Mouse (Mus musculus): ENCODE data around the gene Ehd1.

Ehd1 gene

DNA sequence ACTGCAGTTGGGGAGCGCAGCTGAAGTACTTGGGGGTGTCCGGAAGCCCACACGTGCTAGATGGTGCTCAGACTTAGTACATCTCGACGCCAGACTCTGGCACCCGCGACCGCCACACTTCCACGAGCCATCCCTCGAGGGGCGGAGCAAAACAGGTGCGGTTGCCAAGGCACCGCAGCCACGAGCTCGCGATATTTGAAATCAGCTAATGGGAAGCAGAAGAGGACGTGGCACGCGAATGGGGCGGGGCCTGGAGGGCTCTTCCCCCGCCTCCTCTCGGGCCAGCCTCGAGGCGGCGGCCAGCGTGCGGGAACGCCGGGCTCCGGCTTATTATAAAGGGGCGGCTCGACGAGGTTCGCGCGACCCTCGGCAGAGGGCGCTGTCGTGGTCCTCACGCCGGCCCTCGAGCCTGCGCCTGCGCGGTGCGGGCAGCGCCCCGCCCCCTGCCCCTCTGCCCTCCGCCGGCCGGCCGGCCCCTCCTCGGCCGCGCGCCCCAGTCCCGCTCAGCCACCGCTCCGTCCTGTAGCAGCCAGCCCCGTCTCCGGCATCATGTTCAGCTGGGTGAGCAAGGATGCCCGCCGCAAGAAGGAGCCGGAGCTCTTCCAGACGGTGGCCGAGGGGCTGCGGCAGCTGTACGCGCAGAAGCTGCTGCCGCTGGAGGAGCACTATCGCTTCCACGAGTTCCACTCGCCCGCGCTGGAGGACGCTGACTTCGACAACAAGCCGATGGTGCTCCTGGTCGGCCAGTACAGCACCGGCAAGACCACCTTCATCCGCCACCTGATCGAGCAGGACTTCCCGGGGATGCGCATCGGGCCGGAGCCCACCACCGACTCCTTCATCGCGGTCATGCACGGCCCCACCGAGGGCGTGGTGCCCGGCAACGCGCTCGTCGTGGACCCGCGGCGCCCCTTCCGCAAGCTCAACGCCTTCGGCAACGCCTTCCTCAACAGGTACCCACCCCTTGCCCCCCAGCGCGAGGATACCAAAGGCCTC is at the start of gene Ehd1:
Ehd1 (plus strand) TSS at position 300 of the 996 bp plus-strand sequence.
- DNase-seq = peak; percentile 90 to 94

DNA sequence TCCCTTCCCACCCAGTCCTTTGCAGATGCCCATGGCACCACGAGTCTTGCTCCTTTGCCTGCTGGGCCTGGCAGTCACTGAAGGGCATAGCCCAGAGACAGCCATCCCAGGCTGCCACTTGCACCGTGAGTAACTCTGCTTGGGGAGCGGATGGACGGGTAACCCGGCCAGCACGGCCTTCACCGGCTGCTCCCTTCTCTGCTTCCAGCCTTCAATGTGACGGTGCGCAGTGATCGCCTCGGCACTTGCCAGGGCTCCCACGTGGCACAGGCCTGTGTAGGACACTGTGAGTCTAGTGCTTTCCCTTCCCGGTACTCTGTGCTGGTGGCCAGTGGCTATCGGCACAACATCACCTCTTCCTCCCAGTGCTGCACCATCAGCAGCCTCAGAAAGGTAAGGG is 49.8 kb upstream of the Ehd1 start:
- DNase-seq = no peak

DNA sequence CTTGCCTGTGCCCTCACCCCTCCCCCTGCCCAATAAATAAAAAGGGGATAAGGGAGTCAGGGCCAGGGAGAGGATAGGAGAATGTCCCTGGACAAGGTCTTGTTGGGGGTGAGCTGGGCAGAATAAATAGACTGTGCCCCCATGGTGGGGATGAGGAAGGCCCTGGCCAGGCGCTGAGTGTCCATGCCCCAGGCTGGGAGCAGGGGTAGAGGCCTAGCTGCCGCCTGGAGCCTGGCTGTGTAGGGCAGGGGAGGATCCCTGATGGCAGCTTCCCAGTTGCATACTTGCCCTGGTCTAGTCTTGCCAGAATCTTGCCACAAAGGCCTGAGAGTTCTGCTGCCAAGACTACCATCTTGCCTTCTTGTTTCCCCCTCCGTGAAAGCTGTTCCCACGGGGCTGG is 48.7 kb upstream of the Ehd1 start:
- no peak for DNase-seq

DNA sequence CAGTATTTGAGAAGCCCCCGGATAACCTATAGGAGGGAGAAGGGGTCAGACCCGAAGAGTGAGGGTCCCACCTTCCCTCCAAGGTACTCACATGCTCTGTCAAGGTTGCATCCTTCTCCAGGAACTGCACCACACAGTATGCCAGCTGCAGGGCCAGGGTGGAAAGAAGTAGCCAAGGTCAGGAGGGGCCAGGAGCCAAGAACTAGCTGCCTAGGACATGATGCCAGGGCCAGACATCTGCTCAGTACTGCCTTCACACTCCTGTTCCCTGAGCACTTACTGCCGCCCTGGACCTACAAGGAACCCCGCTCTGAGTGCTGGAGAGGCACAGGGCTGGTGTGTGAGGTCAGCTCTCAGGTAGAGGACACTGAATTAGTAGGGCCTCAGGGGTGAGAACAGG is 46.1 kb upstream of the Ehd1 start:
- DNase-seq = no peak

DNA sequence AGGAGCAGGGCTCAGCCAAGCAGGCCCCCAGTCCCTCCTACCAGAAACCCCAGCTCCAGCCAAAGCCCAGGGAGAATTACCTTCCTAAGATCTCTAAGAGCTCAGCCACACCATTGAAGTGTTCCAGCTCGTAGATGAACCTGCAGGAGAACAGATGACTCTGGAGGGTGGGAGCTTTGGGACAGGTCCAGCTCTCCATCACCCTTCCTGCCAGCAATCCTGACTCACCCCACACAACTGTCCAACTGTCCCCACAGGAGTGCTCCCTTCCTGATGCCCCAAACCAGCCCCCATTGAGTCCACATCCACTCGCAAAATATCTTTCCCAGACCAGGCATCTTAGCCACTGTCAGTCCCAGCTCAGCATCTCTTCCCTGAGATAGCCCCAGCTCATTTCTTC is 45.5 kb upstream of the Ehd1 start:
- DNase-seq = no peak

DNA sequence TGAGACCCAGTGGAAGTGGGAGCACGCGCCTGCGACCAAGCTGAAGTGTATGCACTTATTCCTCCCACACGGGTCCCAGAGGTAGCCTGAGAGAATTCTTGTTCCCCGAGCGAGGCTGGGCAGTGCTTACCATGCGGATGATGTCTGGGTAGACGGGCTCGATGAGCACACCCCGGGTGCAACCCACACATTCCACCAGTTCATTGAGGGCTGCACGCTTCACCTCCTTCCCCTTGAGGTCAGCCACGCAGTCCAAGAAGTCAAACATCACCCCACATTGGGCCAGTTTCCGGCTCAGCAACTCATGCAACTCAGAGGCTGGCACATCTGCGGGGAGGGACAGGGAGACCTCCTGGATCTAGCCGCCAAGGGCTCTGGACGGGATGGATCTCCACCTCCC is 42.9 kb upstream of the Ehd1 start:
- DNase-seq = no peak

DNA sequence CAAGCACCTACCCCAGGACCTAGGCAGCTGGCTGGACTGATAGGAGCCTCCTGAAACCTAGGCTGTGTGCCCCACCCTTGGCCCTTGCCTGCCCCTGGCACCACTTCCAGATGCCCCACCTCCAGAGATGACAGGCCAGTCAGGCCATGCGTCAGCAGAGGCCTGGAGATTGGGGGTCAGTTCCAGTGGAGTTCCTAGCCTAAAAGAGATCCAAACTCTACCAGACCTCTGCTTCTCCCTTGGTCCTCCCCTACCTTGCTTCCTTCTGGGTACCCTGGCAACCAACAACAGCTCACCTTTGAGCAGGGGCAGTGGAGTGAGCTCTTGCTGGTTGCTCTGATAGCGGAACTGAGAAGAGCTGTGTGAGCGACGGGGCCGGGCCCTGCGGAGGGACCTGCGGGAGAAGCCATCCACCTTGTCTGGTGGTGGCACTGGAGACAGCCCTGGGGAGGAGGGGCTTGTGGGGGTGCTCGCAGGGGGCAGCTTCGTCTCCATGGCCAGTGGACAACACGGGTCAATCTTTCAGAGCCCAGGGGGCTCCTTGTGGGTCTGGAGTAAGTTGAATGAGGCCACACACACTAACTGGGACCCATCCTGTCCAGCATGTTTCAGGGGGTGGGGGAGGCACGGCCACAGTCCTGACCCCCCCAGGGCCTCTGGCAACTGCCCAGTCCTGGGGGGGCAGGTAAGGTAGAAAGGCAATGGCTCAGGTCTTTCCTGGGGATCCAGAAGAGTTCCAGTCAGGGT is 42.0 kb upstream of the Ehd1 start:
- DNase-seq = no peak

DNA sequence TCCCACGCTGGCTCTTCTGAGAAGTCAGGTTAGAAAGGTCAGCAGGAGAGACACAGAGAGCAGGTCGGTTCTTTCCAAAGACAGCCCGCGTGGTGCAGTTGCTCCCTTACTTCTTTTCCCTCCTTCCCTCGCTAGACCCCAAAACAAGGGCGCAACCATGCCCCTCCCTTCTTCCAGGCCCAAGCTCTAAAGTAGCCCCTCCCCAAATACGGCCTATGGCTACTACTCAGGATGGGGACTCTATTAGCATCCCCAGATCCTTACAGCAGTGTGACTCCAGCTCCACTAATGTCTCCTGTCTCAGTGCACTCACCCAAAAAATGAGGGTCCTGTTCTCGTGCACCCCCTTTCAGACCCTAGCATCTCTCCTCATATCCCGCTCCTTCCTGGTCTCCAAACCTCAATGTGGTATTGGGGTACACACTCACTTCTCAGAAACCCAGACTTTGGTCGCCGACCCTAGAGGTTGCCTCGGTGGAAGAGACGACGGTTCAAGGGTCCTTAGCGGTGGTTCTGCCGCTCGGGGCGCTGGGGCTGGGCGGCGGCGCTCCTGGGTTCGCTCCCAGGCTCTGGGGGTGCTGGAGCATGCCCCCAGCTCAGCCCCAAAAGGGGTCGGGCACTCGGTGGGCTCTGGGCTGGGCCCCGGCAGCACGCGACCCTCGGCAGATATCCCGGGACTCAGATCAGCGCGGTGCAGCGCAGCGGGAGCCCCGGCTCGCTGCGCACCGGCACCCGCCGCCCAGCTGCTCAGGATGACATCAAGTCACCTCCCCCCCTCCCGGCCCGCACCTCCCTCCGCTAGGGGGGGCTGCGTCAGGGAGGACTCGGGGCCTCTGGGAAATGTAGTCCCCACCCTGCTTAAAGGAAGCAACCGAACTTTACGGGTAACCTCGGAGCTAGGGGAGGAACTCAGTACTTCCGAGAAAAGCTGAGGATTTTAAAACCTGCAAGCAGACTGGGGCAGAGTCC is 41.2 kb upstream of the Ehd1 start, which contains the start of gene Ppp2r5b:
Ppp2r5b (minus strand) TSS at position 789 of the 969 bp plus-strand sequence.
- peak; percentile 95 to 96 for DNase-seq

DNA sequence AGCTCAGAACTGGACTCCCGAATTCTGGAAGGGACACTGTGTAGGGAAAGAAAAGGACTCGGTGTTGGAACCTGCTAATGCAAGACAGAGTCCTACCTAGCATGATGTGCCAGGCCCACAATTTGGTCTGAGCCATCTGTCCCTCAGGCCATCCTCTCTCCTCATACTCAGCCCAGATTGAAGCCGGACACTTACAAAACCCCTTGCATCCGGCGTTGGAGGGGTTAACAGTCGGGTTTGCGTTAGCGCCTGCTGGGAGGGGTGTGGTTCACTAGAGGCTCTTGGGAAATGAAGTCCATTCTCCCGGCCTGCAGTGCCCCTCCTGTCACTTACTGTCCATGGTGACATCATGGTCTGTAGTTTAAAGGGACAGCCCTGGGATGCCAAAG is 40.5 kb upstream of the Ehd1 start:
- peak; percentile 78 to 89 for DNase-seq

DNA sequence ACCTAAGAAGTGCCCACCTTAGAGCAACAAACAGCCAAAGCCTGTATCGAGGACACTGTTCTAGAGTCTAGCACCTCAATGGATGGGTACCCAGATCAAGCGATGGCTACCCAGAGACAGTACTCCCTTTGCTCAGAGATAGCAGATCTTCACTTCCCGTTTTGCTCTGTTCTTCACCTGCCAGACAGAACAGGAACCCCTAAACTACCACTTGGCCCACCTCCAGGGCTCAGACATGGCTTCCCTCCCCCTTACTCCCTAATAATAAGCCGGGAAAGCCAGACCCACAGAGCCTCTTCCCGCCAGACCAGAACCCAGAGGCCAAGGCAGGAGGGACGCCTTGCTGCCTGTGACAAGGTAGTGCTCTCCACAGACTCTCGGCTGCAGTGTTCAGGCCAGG is 39.7 kb upstream of the Ehd1 start:
- DNase-seq = no peak

DNA sequence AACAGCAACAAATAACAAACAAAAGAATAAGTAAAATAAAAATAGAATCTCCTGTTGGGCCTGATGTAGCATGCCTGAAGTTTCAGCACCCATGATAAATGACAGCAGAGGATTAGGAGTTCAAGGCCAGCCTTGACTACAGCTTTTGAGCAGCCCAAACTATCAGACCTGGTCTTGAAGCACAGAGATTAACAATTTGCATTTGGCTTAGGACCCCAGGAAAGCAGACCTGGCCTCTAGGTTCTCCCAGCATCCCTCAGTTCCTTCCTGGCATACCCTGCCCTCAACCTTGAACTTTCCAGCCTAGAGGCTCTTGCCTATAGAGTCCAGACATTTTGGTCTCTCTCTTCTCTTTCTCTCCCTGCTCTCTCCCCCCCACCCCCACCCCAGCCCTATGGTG is 37.8 kb upstream of the Ehd1 start:
- no peak for DNase-seq

DNA sequence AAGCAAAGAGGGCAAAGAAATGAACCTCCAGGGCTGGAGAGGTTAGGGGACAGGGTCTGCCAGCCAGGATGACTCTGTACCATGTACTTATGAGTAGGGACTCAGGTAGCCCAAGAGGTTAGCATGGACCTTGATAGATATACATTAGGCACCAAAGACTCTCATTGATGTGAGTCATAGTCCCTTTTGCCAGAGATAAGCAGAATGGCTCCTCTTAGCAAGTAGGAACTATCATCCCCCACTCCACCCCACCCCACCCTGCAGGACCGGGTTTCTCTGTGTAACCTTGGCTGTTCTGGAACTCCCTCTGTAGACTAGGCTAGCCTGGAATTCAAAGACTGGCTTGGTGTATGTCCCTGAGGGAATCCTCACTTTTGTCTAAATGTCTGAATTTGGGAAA is 36.4 kb upstream of the Ehd1 start:
- DNase-seq = no peak

DNA sequence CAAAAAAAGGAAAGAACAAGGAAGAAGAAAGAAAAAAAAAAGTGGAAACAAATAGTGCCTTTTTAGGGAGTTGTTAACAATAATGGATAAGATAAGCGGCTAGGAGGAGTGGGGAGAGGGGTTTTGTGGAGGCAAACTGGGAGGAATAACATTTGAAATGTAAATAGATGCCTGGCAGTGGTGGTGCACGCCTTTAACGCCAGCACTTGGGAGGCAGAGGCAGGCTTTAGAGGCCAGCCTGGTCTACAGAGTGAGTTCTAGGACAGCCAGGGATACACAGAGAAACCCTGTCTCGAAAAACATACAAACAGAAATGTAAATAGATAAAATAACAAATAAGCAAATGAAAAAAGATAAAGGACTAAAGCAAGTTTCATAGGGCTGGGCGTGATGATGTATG is 35.8 kb upstream of the Ehd1 start:
- DNase-seq = no peak

DNA sequence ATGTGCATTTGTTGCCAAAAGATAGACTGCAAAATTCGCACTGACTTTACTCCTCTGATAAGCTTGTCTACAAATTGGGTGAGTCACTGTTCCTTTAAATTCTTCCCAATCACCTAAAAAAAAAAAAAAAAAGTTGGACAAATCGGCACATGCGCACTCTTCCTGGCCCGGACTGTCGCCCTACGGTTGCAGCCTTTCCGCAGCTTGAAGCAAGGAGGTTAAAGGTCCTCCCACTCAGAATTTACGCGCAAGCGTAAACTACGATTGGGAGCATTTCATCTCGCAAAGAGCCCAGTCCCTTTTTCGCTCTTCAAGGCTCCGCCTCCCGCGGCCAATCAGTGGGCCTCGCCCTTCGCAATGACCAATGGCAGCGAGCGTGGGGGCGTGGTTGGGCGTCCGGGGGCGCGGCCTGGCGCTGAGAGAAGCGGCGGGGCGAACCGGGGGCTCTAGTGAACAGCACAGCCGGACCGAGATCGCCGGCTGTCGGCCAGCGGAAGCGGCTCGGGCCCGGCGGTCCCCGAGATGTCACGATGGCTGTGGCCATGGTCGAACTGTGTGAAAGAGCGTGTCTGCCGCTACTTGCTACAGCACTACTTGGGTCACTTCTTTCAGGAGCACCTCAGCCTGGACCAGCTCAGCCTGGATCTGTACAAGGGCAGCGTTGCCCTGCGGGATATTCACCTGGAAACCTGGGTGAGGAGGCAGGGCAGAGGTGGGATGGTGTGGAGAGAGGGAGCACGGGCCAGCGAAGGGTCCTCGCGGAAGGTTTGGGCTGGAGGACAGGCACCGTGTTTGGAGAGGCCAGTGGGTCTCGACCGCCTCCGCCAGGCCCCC is 35.0 kb upstream of the Ehd1 start, which contains the start of gene Atg2a:
Atg2a (plus strand) TSS at position 395 of the 834 bp plus-strand sequence.
- peak; percentile 97 to 99 for DNase-seq

DNA sequence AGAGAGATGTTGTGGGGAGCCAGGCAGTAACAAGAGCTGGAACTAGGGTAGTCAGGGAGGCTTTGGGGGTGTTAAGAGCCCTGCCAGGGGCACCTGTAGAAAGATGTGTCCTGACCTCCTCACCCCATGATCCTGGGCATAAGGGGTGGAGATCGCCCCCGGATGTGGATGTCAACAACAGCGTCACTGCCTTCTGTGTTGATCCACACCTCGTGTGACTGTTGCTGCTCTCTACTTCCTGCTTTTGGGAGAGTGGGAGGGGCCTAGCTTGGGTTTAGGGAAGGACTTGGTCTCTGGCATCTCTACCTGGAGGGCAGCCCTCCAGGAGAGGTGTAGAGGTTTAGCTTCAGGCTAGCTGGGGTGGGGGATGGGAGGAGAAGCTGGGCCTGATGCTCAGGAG is 34.2 kb upstream of the Ehd1 start:
- peak; percentile 42 to 71 for DNase-seq

DNA sequence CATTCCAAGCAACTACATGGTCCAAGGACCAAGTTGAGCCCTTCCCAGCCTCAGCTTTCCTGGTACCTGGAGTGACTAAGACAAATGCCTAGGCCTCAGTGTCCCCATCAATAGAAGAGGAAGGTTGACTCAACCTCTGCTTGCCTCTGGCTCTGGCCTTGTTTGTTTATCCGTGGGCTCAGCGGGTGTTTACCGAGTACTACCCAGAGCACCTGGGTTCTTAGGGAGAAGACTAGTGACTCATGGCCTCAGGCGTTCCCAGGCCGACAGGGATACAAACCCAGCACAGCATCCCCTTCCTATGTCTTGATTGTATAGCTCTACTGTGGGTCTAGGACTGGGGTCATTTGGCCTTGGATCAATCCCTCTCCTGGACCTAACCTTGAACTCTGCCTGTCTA is 33.3 kb upstream of the Ehd1 start:
- no peak for DNase-seq

DNA sequence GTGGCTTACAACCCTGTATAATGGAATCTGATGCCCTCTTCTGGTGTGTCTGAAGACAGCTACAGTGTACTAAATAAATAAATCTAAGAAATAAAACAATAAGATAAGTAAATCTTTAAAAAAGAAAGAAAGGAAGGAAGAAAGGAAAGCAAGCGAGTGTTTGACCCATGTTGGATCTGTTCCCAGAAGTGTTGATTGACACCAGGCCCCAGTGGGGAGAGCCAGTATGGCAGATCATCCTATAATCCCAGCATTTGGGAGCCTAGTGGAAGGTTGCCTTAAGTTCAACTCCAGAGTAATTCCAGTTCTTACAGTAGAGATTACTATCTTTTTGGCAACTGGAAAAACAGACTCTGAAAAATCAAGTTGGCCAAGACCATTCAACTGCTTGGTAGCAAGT is 30.7 kb upstream of the Ehd1 start:
- no peak for DNase-seq

DNA sequence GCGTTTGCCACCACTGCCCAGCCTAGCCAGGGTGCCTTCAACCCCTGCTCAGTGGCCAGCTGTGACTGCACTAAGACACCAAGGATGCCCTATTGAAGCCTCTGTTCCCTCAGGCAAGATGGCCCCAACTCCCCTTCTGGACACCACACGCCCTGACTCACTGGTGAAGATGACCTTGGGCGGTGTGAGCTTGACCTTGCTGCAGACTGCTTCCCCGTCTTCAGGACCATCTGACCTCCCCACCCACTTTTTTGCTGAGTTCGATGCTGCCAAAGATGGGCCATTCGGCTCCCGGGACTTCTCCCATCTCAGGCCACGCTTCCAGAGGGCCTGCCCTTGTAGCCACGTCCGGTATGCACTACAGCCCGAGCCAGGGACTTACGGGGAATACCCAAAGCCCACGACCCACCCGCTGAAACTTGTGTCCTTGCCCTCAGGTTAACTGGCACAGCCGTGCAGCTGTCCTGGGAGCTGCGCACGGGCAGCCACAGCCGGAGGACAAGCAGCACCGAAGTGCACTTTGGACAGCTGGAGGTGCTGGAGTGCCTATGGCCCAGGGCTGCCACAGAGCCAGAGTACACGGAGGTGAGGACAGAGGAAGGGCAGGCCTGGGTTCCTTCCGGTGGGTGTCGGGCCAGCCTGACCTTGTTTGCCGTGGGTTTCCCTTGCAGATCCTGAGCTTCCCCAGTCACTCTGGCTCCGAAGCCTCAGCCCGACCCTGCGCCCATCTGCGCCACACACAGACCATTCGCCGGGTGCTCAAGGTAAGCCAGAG is 28.8 kb upstream of the Ehd1 start:
- no peak for DNase-seq

DNA sequence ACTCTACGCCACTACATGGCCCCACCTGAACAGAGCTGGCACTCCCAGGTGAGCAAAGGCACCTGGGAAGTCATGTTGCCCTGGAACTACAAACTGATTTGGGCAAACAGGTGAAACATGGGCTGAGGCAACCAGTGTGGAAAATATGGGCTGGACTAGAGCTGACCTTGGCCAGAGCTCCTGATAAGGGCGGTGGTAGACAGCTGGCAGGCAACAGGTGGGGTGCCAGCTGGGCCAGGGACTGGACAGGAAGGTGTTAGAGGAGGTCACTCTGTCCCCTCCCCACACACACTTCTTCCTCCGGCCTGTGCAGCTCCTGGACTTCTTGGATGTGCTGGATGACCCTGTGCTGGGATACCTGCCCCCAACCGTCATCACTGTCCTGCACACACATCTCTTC is 23.5 kb upstream of the Ehd1 start:
- no peak for DNase-seq

DNA sequence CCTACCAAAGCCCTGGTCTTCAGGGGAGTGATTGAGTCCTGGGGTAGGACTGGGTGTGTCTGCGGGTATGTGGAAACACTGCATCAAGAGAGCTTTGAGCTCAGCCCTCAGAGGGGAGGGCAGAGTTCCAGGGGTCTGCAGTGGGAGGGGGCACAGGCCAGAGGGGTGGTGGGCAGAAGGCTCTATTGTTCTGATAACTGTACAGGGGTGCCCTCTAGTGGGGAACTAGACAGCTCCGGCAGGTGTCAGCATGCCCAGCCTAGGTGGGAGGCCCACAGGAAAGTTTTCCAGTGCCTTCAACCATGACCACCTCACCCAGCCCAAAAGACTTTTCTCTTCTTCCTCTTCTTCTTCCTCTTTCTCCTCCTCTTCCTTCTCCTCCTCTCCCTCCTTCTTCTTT is 16.1 kb upstream of the Ehd1 start:
- no peak for DNase-seq

DNA sequence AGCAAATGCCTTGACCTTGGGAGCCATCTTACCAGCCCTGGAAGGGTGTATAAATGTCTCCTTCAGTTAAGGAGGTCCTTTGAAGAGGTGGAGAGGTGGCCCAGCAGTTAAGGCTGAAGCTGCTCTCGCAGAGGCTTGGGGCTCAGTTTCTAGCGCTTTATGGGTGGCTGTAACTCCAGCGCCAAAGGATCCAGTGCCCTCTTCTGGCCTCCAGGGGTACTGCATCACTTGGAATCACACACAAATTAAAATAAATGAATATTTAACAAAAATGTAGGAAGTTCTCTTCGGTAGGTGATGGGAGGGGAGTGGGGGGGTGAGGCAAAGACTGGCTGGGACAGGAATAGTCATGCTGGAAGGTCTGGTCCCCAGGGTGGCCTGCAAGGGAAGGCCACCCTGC is 15.6 kb upstream of the Ehd1 start:
- DNase-seq = no peak

All from thymus, adult 18-20 months (tissue).